Mouse (Mus musculus) heart, adult 2 months (tissue): Measurements from ENCODE around the gene Prkag1. TPM values are rescaled to one million over a fixed set of nuclear protein-coding genes. Genes with fewer than 3 reads are reported as not detected.

Source experiments
- DNase-seq, 2 experiments: peaks; one replicate each; pipeline ENCODE4 v3.0.0; 2021
- H3K27ac ChIP-seq: fragments of 200-600 bp; 2 replicates; pipeline ENCODE4 v1.8.1; 2022
- H3K27me3 ChIP-seq: fragments of 200-500 bp; 2 replicates; pipeline ENCODE4 v1.6.1; 2012; ENCODE audit warnings: mild to moderate bottlenecking, low read length, inconsistent platforms, mixed read lengths; ENCODE audit not compliant: control insufficient read depth, insufficient read depth
- H3K36me3 ChIP-seq: fragments of 200-500 bp; 2 replicates; pipeline ENCODE4 v1.6.1; 2012; ENCODE audit warnings: low read length, inconsistent platforms; ENCODE audit not compliant: control insufficient read depth, insufficient read depth
- H3K4me1 ChIP-seq: fragments of 200-500 bp; 2 replicates; pipeline ENCODE4 v1.6.1; 2011; ENCODE audit warnings: low read length; ENCODE audit not compliant: control insufficient read depth, insufficient read depth
- H3K4me3 ChIP-seq: fragments of 200-600 bp; 2 replicates; pipeline ENCODE4 v1.8.1; 2022
- H3K79me2 ChIP-seq: fragments of 200-500 bp; replicated peaks from 2 replicates; pipeline ENCODE4 v1.6.1; 2012; ENCODE audit warnings: mild to moderate bottlenecking, inconsistent platforms, low read length, moderate library complexity, mixed read lengths; ENCODE audit not compliant: control insufficient read depth, insufficient read depth
- H3K9ac ChIP-seq: fragments of 200-500 bp; 2 replicates; pipeline ENCODE4 v1.6.1; 2012; ENCODE audit warnings: low read depth, mild to moderate bottlenecking, control low read depth, inconsistent platforms, low read length, mixed read lengths
- CTCF ChIP-seq: fragments of 200-600 bp; IDR thresholded peaks from 2 replicates; pipeline ENCODE4 v1.8.1; 2022; ENCODE audit warnings: antibody characterized with exemption, mild to moderate bottlenecking, moderate library complexity
- EP300 ChIP-seq: fragments of 200-500 bp; IDR thresholded peaks from 2 replicates; pipeline ENCODE4 v1.6.1; 2011; ENCODE audit warnings: low read depth, low read length, control low read depth; ENCODE audit not compliant: insufficient read depth
- POLR2A ChIP-seq: fragments of 200-500 bp; IDR thresholded peaks from 2 replicates; pipeline ENCODE4 v1.6.1; 2011; ENCODE audit warnings: mild to moderate bottlenecking, low read depth, low read length, control low read depth; ENCODE audit not compliant: insufficient read depth
- WGBS: fragments of 180-500 bp; shearing (Covaris S2); methylation state at CpG from one replicate; pipeline ENCODE4 v1.1.7; 2018; 5-methylcytosine and 5-hydroxymethylcytosine counted together
- intact Hi-C: fragments of 180-260 bp; cut with DNase I; formaldehyde crosslinking; loops from one replicate; pipeline ENCODE4 v1.15.1; 2025
- polyA plus RNA-seq: library from polyadenylated mRNA; depleted of rRNA; stranded (reverse); fragments of >200 nt; gene quantifications from 2 replicates; pipeline ENCODE4 v1.2.3, GENCODE M21; 2012
- total RNA-seq, 2 experiments: library from RNA; stranded (reverse); gene quantifications; 2 replicates each; pipeline ENCODE4 v1.2.3; 2021

Gene Prkag1
- total and polyA plus RNA-seq, 3 experiments, result 95.7 to 114 (median 104) TPM

DNA sequence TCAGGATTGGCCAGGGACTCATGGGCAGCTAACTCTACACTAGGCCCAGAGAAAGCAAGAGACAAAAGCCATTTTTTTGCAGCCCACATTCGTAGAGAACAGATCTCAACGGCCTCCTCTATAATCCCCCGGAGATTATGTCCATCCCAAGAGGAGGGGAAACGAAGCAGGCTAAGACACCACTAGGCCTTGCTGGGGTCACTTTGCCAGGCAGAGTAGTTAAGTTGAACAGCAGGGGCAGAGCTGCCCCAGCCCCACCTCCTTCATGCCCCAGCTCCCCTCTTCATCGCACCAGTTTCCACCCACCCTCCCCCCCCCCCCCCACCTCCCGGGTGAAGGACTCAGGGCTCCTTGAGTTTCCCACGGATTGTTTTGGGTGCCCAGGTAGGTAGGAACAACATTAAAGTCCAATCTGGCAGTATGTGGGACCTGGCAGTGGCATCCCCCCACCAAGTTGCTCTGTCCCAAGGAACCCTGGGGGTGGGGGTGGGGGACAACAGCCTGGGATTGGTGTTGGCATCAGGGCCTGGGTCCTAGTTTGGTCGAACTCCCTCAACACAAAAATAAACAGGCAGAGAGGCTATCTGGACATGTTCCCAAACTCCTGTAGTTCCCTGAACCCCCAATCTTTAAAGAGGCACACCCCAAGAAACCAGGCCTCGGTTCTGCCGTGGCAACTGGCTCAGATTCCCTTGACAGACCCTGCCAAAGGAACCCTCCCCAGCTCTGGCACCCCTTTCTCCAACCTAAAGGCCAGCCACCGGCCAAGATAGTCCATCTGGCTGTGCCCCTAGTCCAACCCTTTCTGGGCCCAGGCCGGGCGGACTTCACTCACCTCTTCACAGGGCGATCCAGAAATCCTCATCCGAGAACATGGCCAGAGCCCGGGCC is 39.1 kb upstream of the Prkag1 start:
- no peaks in the 10 kb centered on the region for H3K27me3 ChIP-seq
- H3K27ac ChIP-seq, result peak overlapping the region; percentile 100
- no peak for TF ChIP-seq POLR2A
- H3K79me2 ChIP-seq, result peaks cover 8% of the 10 kb centered on the region; the same call in 1 of the 2 replicates
- peak overlapping the region; percentile 99 for H3K4me3 ChIP-seq
- no peaks in the 10 kb centered on the region; the same call in 1 of the 2 replicates for H3K36me3 ChIP-seq
- WGBS, result under 1% methylated on average over 15 of the region's 16 CpGs
- intact Hi-C loops, result loop anchor here (2.0 kb wide), 1 partner anchor 40 kb away; the partner anchor contains the start of gene Prkag1
- peaks cover 14% of the 10 kb centered on the region for H3K4me1 ChIP-seq
- H3K9ac ChIP-seq, result peak overlapping the region; percentile 97
- peak; percentile 53 to 59 for DNase-seq

DNA sequence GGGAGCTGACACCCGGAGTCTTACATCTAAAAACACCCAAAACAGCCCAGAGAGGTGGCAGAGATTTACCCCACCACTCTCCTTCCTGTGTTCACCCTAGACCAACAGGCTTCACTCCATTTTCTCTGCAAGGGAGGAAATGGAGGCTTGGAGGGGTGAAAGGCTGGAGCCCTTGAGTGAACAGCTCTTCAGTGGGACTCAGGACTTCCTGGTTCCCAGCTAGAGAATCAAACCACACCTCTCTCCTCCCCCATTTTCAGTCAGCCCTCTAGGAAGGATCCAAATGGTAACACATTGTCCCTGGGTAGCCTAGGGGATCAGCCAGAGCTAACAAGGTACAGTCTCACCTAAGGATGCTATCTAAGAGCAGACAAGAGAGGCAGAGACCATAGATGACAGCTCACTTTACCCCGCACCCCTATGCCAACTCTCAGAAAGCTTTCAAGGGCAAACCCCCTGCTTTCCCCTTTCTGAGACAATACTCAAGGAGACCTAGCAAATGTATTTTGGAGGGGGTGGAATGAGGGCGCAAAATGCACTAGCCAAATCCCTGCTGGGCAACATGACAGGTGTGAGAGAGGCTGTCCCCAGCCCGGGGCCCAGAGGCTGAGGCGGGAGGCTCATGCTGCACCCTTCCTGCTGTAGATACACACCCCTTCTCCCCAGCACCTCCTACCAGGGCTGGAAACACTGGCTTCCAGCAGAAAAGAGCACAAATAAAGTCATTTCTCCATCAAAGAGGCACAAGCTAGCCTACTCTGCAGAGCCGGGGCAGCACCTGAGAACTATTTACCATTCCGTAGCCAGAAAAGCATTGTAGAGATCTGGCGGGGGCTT is 38.2 kb upstream of the Prkag1 start:
- TF ChIP-seq EP300, result no peak
- Histone ChIP-seq H3K27ac (peak overlapping the region; percentile 15; the same call in 1 of the 2 replicates), H3K9ac (peak overlapping the region; percentile 97), H3K4me1 (peaks cover 14% of the 10 kb centered on the region), H3K36me3 (no peaks in the 10 kb centered on the region; the same call in 1 of the 2 replicates), H3K4me3 (peak overlapping the region; percentile 99), H3K27me3 (no peaks in the 10 kb centered on the region), H3K79me2 (peaks cover 8% of the 10 kb centered on the region; the same call in 1 of the 2 replicates)
- peak in 1 of 2 experiments; percentile 31 for DNase-seq
- intact Hi-C loops, result loop anchor here (2.0 kb wide), 1 partner anchor 39 kb away; the partner anchor contains the start of gene Prkag1
- 2% methylated on average over 8 of the region's 8 CpGs for WGBS

- no peak for TF ChIP-seq POLR2A
- TF ChIP-seq EP300, result no peak
- no peak for TF ChIP-seq CTCF
- H3K4me3 ChIP-seq, result peak overlapping the region; percentile 99; the same call in 1 of the 2 replicates
- 21% methylated on average over 11 of the region's 11 CpGs for WGBS
- H3K9ac ChIP-seq, result peak overlapping the region; percentile 44
- peak in 1 of 2 experiments; percentile 24 for DNase-seq
- peaks cover 14% of the 10 kb centered on the region for H3K4me1 ChIP-seq
- H3K36me3 ChIP-seq, result no peaks in the 10 kb centered on the region; the same call in 1 of the 2 replicates
- H3K27ac ChIP-seq, result peak overlapping the region; percentile 15; the same call in 1 of the 2 replicates
- peaks cover 8% of the 10 kb centered on the region; the same call in 1 of the 2 replicates for H3K79me2 ChIP-seq
- no peaks in the 10 kb centered on the region for H3K27me3 ChIP-seq
- intact Hi-C loops, result no loop called here
Observed at GRCm38 (mm10) chr15:98868346-98869063, 37.2 kb upstream of the Prkag1 start.

- Histone ChIP-seq H3K36me3 (no peaks in the 10 kb centered on the region; the same call in 1 of the 2 replicates), H3K79me2 (peaks cover 12% of the 10 kb centered on the region; the same call in 1 of the 2 replicates), H3K9ac (no peak overlapping the region), H3K27me3 (no peaks in the 10 kb centered on the region), H3K4me3 (peak overlapping the region; percentile 11; the same call in 1 of the 2 replicates), H3K27ac (peak overlapping the region; percentile 42), H3K4me1 (peaks cover 14% of the 10 kb centered on the region)
- 17% methylated on average over 6 of the region's 6 CpGs for WGBS
- peak; percentile 47 to 76 for DNase-seq
- intact Hi-C loops, result no loop called here
- TF ChIP-seq EP300 (0 out of 2 replicates have a peak, but pooled peaks have one; percentile 39), POLR2A (no peak)
Observed at GRCm38 (mm10) chr15:98867321-98867720, 36.0 kb upstream of the Prkag1 start.

DNA sequence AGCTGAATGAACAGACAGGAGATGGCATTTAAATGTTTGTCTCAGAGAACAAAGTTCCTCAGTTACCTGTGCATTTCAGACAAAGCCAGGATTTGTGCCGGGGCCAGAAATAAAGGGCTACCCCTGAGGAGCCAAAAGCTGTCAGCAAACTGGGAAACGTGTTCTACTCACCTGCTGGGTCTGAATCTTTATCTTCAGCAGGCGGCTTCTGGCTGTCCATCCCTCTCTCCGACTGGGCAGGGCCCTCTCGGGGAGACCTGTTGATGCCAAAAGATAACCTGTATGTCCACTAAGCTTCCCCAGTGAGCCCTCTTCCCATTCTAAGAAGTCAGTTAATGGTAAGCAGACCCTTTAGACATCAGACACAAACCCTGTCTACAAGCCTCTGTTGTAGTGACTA is 35.2 kb upstream of the Prkag1 start:
- H3K4me1 ChIP-seq, result peaks cover 14% of the 10 kb centered on the region
- H3K27ac ChIP-seq, result no peak overlapping the region
- no peaks in the 10 kb centered on the region for H3K27me3 ChIP-seq
- H3K4me3 ChIP-seq, result no peak overlapping the region
- H3K9ac ChIP-seq, result no peak overlapping the region
- intact Hi-C loops, result no loop called here
- H3K79me2 ChIP-seq, result peaks cover 12% of the 10 kb centered on the region; the same call in 1 of the 2 replicates
- WGBS, result 66% methylated on average over 5 of the region's 5 CpGs
- no peak for TF ChIP-seq CTCF
- no peak for DNase-seq
- H3K36me3 ChIP-seq, result no peaks in the 10 kb centered on the region; the same call in 1 of the 2 replicates
